Mouse (Mus musculus) ES-E14 (cell line): ENCODE data around the gene Elk4. TPM values are rescaled to one million over a fixed set of nuclear protein-coding genes. Genes with fewer than 3 reads are reported as not detected.

ENCODE experiments used
- DNase-seq: peaks from one replicate; pipeline ENCODE4 v3.0.0-alpha.2; 2013; ENCODE audit warnings: low read depth, low spot score
- H3K27ac ChIP-seq: 2 replicates; pipeline ENCODE4 v1.5.1; 2012; ENCODE audit warnings: low read depth, mild to moderate bottlenecking, low read length, moderate library complexity, mixed read lengths; ENCODE audit not compliant: poor library complexity, insufficient read depth, severe bottlenecking
- H3K36me3 ChIP-seq: 2 replicates; pipeline ENCODE4 v1.6.1; 2012; ENCODE audit warnings: mild to moderate bottlenecking, low read length, moderate library complexity, mixed read lengths; ENCODE audit not compliant: control insufficient read depth, poor library complexity, insufficient read depth, severe bottlenecking
- H3K4me1 ChIP-seq, 2 experiments: fragments of 150-350 bp in 1 of 2; sonication (generic) in 1 of 2; 2 replicates each; pipeline ENCODE4 v1.6.1; 2012; ENCODE audit warnings: low read length in 2 of 2, mild to moderate bottlenecking in 1 of 2, mixed read lengths in 1 of 2; ENCODE audit not compliant: control insufficient read depth in 2 of 2, insufficient read depth in 2 of 2, poor library complexity in 1 of 2
- H3K4me3 ChIP-seq, 2 experiments: fragments of 150-350 bp in 1 of 2; sonication (generic) in 1 of 2; 2 replicates each; pipeline ENCODE4 v1.5.1; 2012; ENCODE audit warnings: low read length in 2 of 2, low read depth in 1 of 2, mild to moderate bottlenecking in 1 of 2, mixed read lengths in 1 of 2; ENCODE audit not compliant: insufficient read depth in 1 of 2, poor library complexity in 1 of 2, severe bottlenecking in 1 of 2
- H3K9ac ChIP-seq: 2 replicates; pipeline ENCODE4 v1.6.1; 2012; ENCODE audit warnings: low read depth, mild to moderate bottlenecking, low read length, mixed read lengths; ENCODE audit not compliant: poor library complexity, insufficient read depth, severe bottlenecking
- H3K9me3 ChIP-seq: fragments of 150-350 bp; sonication (generic); 2 replicates; pipeline ENCODE4 v1.6.1; 2012; ENCODE audit warnings: low read depth, mild to moderate bottlenecking, low read length; ENCODE audit not compliant: control insufficient read depth, insufficient read depth
- CHD2 ChIP-seq: IDR thresholded peaks from 2 replicates; pipeline ENCODE4 v1.6.1; 2014; ENCODE audit warnings: mild to moderate bottlenecking, low read depth, low read length, inconsistent platforms
- HCFC1 ChIP-seq: IDR thresholded peaks from 2 replicates; pipeline ENCODE4 v1.6.1; 2012; ENCODE audit warnings: low read length, inconsistent platforms, borderline replicate concordance; ENCODE audit not compliant: insufficient read depth
- MAFK ChIP-seq: IDR thresholded peaks from 2 replicates; pipeline ENCODE4 v1.6.1; 2014; ENCODE audit warnings: mild to moderate bottlenecking, low read depth, low read length, inconsistent platforms; ENCODE audit not compliant: insufficient read depth
- ZC3H11A ChIP-seq: IDR thresholded peaks from 2 replicates; pipeline ENCODE4 v1.6.1; 2012; ENCODE audit warnings: low read depth, mild to moderate bottlenecking, inconsistent platforms, low read length, borderline replicate concordance
- ZNF384 ChIP-seq: IDR thresholded peaks from 2 replicates; pipeline ENCODE4 v1.6.1; 2012; ENCODE audit warnings: low read depth, low read length, inconsistent platforms
- in situ Hi-C, 2 experiments: fragments of 600-800 bp; cut with MboI; formaldehyde crosslinking; loops; one replicate each; pipeline ENCODE4 v1.15.1; 2025; ENCODE audit warnings: low sequenced_read_pairs in 2 of 2, inconsistent platforms in 1 of 2; ENCODE audit not compliant: unreplicated experiment in 2 of 2
- total RNA-seq: library from RNA; depleted of rRNA; stranded (reverse); fragments of 300-350 nt; gene quantifications from 2 replicates; pipeline ENCODE4 v1.2.3, GENCODE M21; 2012

Gene Elk4
- total RNA-seq, 1 experiment, result 14.7 TPM

- Histone ChIP-seq H3K4me3 (no peak overlapping the region), H3K9ac (no peak overlapping the region), H3K36me3 (no peaks in the 10 kb centered on the region), H3K27ac (no peak overlapping the region), H3K4me1 (peaks cover 5 to 23% of the 10 kb centered on the region in 2 experiments; a peak in 3 of 4 replicates), H3K9me3 (no peaks in the 10 kb centered on the region)
- TF ChIP-seq ZNF384, result no peak
- TF ChIP-seq HCFC1, result no peak
- TF ChIP-seq CHD2, result no peak
- TF ChIP-seq ZC3H11A, result no peak
- no peak for TF ChIP-seq MAFK
- in situ Hi-C loops, result no loop called here
- no peak for DNase-seq
These were observed 38.4 kb upstream of the Elk4 start for GRCm38 (mm10) chr1:131968983-131969382.

GRCm38 (mm10) chr1:131969825-131970224 is 37.6 kb upstream of the Elk4 start:
- H3K27ac ChIP-seq, result no peak overlapping the region

GRCm38 (mm10) chr1:131970322-131970660 is 37.1 kb upstream of the Elk4 start:
- no peak for TF ChIP-seq ZNF384
- TF ChIP-seq CHD2, result no peak
- no peak for TF ChIP-seq ZC3H11A
- no peak for TF ChIP-seq HCFC1
- TF ChIP-seq MAFK, result no peak
- Histone ChIP-seq H3K4me3 (no peak overlapping the region), H3K4me1 (peaks cover 5 to 21% of the 10 kb centered on the region in 2 experiments; a peak in 3 of 4 replicates), H3K27ac (no peak overlapping the region), H3K9ac (no peak overlapping the region), H3K36me3 (no peaks in the 10 kb centered on the region), H3K9me3 (no peaks in the 10 kb centered on the region)
- in situ Hi-C loops, result no loop called here
- DNase-seq, result no peak

More at GRCm38 (mm10) chr1:131969825-131970224, 37.6 kb upstream of the Elk4 start:
- H3K4me1 ChIP-seq, result peaks cover 5 to 21% of the 10 kb centered on the region in 2 experiments; a peak in 3 of 4 replicates
- H3K9me3 ChIP-seq, result no peaks in the 10 kb centered on the region
- no peak for DNase-seq
- in situ Hi-C loops, result no loop called here
- no peak overlapping the region for H3K4me3 ChIP-seq
- no peak overlapping the region for H3K9ac ChIP-seq
- no peaks in the 10 kb centered on the region for H3K36me3 ChIP-seq
- TF ChIP-seq ZC3H11A (no peak), ZNF384 (no peak), MAFK (no peak), CHD2 (no peak), HCFC1 (no peak)

DNA sequence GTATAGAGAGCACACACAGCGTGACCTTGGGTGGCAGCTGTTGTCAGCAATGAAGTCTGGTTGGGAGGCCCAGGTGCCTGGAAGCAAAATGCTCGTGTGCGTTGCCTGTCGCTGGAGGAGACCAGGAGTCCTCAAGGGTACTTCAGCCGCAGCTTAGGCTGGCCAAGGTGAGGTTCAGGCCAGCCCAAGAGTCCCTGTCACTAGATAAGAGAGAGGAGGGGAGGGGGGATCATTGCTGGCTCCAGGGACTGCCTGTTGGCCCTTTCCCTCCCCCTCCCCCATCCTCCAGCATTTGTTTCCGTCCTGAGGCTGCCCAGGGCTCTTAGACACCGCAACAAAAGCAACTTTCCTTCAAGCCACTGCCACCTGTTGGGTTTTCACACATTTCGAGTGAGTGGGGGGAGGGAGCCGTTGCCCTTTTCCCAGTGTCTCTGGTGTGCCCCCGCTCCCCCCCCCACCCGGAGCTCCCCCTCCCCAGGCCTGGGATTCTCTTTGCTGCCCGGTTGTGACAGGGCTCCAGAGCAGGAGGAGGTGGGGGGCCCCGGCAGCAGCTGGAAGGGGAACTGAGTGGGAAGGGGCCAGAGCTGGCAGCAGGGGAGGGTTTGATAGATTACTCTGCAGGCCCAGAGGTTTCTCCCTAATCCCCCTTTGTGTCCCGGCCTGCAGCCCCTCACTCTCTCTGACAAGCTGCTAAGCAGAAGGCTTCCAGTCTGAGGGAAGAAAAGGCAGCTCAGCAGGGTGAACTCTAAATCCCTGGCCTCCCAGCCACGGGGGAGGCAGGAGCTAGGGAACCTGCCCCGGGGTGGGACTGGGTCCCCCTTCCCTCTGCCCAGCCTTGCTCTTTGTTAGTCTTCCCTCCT is 36.5 kb upstream of the Elk4 start:
- Histone ChIP-seq H3K4me3 (no peak overlapping the region), H3K4me1 (peaks cover 5 to 21% of the 10 kb centered on the region in 2 experiments; a peak in 3 of 4 replicates), H3K9ac (no peak overlapping the region), H3K27ac (no peak overlapping the region), H3K36me3 (no peaks in the 10 kb centered on the region), H3K9me3 (no peaks in the 10 kb centered on the region)
- TF ChIP-seq ZC3H11A (no peak), HCFC1 (no peak), ZNF384 (no peak), CHD2 (no peak), MAFK (no peak)
- in situ Hi-C loops, result no loop called here
- no peak for DNase-seq
